22 mouse cellular contexts compared by ENCODE assay signal in genomic region chr16:10842282-10842855, GRCm38 (mm10). TPM values are rescaled to one million over a fixed set of nuclear protein-coding genes. Genes with fewer than 3 reads are reported as not detected.
DNase-seq lines count a peak whose midpoint lies in the region; ATAC-seq lines count a peak whose summit lies in the region.
"Had no signal": no experiment of that assay in that cellular context is flagged by ENCODE, and none has a peak within 500 bp of the region (broad histone marks: within the 10 kb centered on the region; RNA-seq: fewer than 3 reads in every experiment).

No protein-coding gene starts in this region.

- 33% methylated on average over 4 of the region's 4 CpGs for WGBS in kidney, embryonic 14.5 days

- no peak overlapping the region for H3K4me3 ChIP-seq in kidney, embryonic 14.5 days (ENCODE audit: low read length)
- H3K4me3 ChIP-seq: heart, embryonic 15.5 days; liver, embryonic 15.5 days; midbrain, embryonic 13.5 days had no signal

- H3K9ac ChIP-seq in kidney, embryonic 14.5 days (ENCODE audit: low read depth, low read length) = no peak overlapping the region
- H3K9ac ChIP-seq: heart, embryonic 15.5 days; liver, embryonic 15.5 days; midbrain, embryonic 13.5 days had no signal

- H3K4me2 ChIP-seq in kidney, embryonic 14.5 days (replicated peaks; ENCODE audit: low read depth, low read length) = no peak overlapping the region
- H3K4me2 ChIP-seq: heart, embryonic 15.5 days; liver, embryonic 15.5 days; midbrain, embryonic 13.5 days had no signal

- no peaks in the 10 kb centered on the region for H3K9me3 ChIP-seq in kidney, embryonic 14.5 days (ENCODE audit: control insufficient read depth, low read length)
- H3K9me3 ChIP-seq: heart, embryonic 15.5 days; liver, embryonic 15.5 days; midbrain, embryonic 13.5 days had no signal

- H3K27ac ChIP-seq in kidney, embryonic 14.5 days (ENCODE audit: low read depth, low read length) = no peak overlapping the region
- H3K27ac ChIP-seq: liver, embryonic 15.5 days; macrophage; midbrain, embryonic 13.5 days had no signal

- peak; percentile 69 for DNase-seq in adrenal gland, adult 2 months
- no peak for DNase-seq in adrenal gland, adult 18-20 months (ENCODE audit: low spot score in 2 of 2)
- peak; percentile 44 for DNase-seq in kidney, adult 18-20 months
- DNase-seq in adrenal gland, postnatal 36 days = peak; percentile 51 to 64
- peak; percentile 67 to 70 for DNase-seq in kidney, postnatal 36 days
- no peak for DNase-seq in right cerebral cortex, postnatal 14 days
- DNase-seq in lung, postnatal 14 days = no peak
- DNase-seq: cerebellum, adult 11 months; gastrocnemius, postnatal 14 days had no signal

- H3K27me3 ChIP-seq in kidney, embryonic 14.5 days (ENCODE audit: control insufficient read depth, insufficient read depth, low read length) = no peaks in the 10 kb centered on the region
- H3K27me3 ChIP-seq: heart, embryonic 15.5 days; midbrain, embryonic 13.5 days had no signal

- peaks cover 29% of the 10 kb centered on the region for H3K4me1 ChIP-seq in kidney, embryonic 14.5 days (ENCODE audit: control insufficient read depth, insufficient read depth, low read length)

- H3K36me3 ChIP-seq in kidney, embryonic 14.5 days (ENCODE audit: control insufficient read depth, insufficient read depth, low read length) = no peaks in the 10 kb centered on the region
- H3K36me3 ChIP-seq: heart, embryonic 15.5 days; midbrain, embryonic 13.5 days had no signal

- ATAC-seq in kidney, embryonic 14.5 days (ENCODE audit: low FRiP score, low TSS enrichment) = no peak
- ATAC-seq: forebrain, embryonic 14.5 days; intestine, embryonic 16.5 days; midbrain, embryonic 13.5 days had no signal

RNA-seq across cellular contexts. Expression of gene Rmi2, which starts 7.5 kb away (rescaled TPM):
- total RNA-seq in adrenal gland, adult 2 months (2021) = under 1 TPM; 0.38 to 0.46 TPM
- polyA plus RNA-seq in adrenal gland, adult 2 months (2012; rRNA removed) = 0.77 and 1.3 TPM in 2 replicates
- total RNA-seq in adrenal gland, adult 18-20 months (2021) = under 1 TPM; 0.51 to 0.56 TPM
- polyA plus RNA-seq in kidney, embryonic 14.5 days (2014; fragmentation: Nextera tagmentation; extraction: Ambion mirVana) = 6.0 and 6.2 TPM in 2 replicates
- under 1 TPM; 0.46 to 0.93 TPM for total RNA-seq in adrenal gland, postnatal 36 days (2021)

RNA-seq across cellular contexts. Expression of gene Gm11172, which starts 29.7 kb away (rescaled TPM):
- not detected for total RNA-seq in adrenal gland, adult 2 months (2021)
- not detected in 2 replicates for polyA plus RNA-seq in adrenal gland, adult 2 months (2012; rRNA removed)
- total RNA-seq in adrenal gland, adult 18-20 months (2021) = not detected
- polyA plus RNA-seq in kidney, embryonic 14.5 days (2014; fragmentation: Nextera tagmentation; extraction: Ambion mirVana) = not detected in 2 replicates
- total RNA-seq in adrenal gland, postnatal 36 days (2021) = not detected
- total RNA-seq: gastrocnemius, postnatal 14 days; layer of hippocampus, postnatal 25 days; MEL had no signal
- polyA plus RNA-seq: forebrain, embryonic 14.5 days; heart, embryonic 15.5 days; hindbrain, embryonic 11.5 days; intestine, embryonic 16.5 days; limb, embryonic 11.5 days; liver, embryonic 15.5 days; macrophage; midbrain, embryonic 13.5 days; neural tube, embryonic 11.5 days; spleen, adult 2 months had no signal

RNA-seq across cellular contexts. Expression of gene Prm1, which starts 36.7 kb away (rescaled TPM):
- total RNA-seq in adrenal gland, adult 2 months (2021) = not detected
- polyA plus RNA-seq in adrenal gland, adult 2 months (2012; rRNA removed) = not detected in 2 replicates
- total RNA-seq in adrenal gland, adult 18-20 months (2021) = not detected
- not detected in 2 replicates for polyA plus RNA-seq in kidney, embryonic 14.5 days (2014; fragmentation: Nextera tagmentation; extraction: Ambion mirVana)
- not detected for total RNA-seq in adrenal gland, postnatal 36 days (2021)
- total RNA-seq: gastrocnemius, postnatal 14 days; layer of hippocampus, postnatal 25 days; MEL had no signal
- polyA plus RNA-seq: forebrain, embryonic 14.5 days; hindbrain, embryonic 11.5 days; intestine, embryonic 16.5 days; limb, embryonic 11.5 days; liver, embryonic 15.5 days; macrophage; midbrain, embryonic 13.5 days; neural tube, embryonic 11.5 days had no signal

RNA-seq across cellular contexts. Expression of gene Prm2, which starts 46.4 kb away (rescaled TPM):
- not detected for total RNA-seq in adrenal gland, adult 2 months (2021)
- 0.19 TPM in 1 of 2 replicates, not detected in the other for polyA plus RNA-seq in adrenal gland, adult 2 months (2012; rRNA removed)
- not detected for total RNA-seq in adrenal gland, adult 18-20 months (2021)
- not detected in 2 replicates for polyA plus RNA-seq in kidney, embryonic 14.5 days (2014; fragmentation: Nextera tagmentation; extraction: Ambion mirVana)
- not detected for total RNA-seq in adrenal gland, postnatal 36 days (2021)
- total RNA-seq: gastrocnemius, postnatal 14 days; layer of hippocampus, postnatal 25 days; MEL had no signal
- polyA plus RNA-seq: forebrain, embryonic 14.5 days; heart, embryonic 15.5 days; hindbrain, embryonic 11.5 days; intestine, embryonic 16.5 days; limb, embryonic 11.5 days; liver, embryonic 15.5 days; macrophage; midbrain, embryonic 13.5 days; neural tube, embryonic 11.5 days; spleen, adult 2 months had no signal

RNA-seq across cellular contexts. Expression of gene Prm3, which starts 51.7 kb away (rescaled TPM):
- not detected for total RNA-seq in adrenal gland, adult 2 months (2021)
- polyA plus RNA-seq in adrenal gland, adult 2 months (2012; rRNA removed) = not detected in 2 replicates
- not detected for total RNA-seq in adrenal gland, adult 18-20 months (2021)
- not detected in 2 replicates for polyA plus RNA-seq in kidney, embryonic 14.5 days (2014; fragmentation: Nextera tagmentation; extraction: Ambion mirVana)
- total RNA-seq in adrenal gland, postnatal 36 days (2021) = not detected
- total RNA-seq: gastrocnemius, postnatal 14 days; layer of hippocampus, postnatal 25 days; MEL had no signal
- polyA plus RNA-seq: forebrain, embryonic 14.5 days; heart, embryonic 15.5 days; hindbrain, embryonic 11.5 days; intestine, embryonic 16.5 days; limb, embryonic 11.5 days; liver, embryonic 15.5 days; macrophage; midbrain, embryonic 13.5 days; neural tube, embryonic 11.5 days; spleen, adult 2 months had no signal

Comparison
In these comparisons a context has a peak if more than half of its experiments do, and no peak if none do; other contexts are left out.
1. DNase-seq: peak in adrenal gland, adult 2 months (single experiment), kidney, adult 18-20 months (single experiment), adrenal gland, postnatal 36 days (2 of 2) and kidney, postnatal 36 days (2 of 2); none in adrenal gland, adult 18-20 months (0 of 2), right cerebral cortex, postnatal 14 days (single experiment) and lung, postnatal 14 days (single experiment).